Mouse (Mus musculus) G1E (cell line): Measurements from ENCODE around the gene Gabrg3.

Source experiments
- CTCF ChIP-seq: IDR thresholded peaks from 2 replicates; pipeline ENCODE4 v1.5.1; 2012; ENCODE audit warnings: low read depth, low read length, inconsistent platforms, mixed read lengths
- GATA2 ChIP-seq: IDR thresholded peaks from 2 replicates; pipeline ENCODE4 v1.6.1; 2012; ENCODE audit warnings: low read depth, low read length, inconsistent platforms, borderline replicate concordance
- TAL1 ChIP-seq: conservative IDR thresholded peaks from 2 replicates; pipeline ENCODE4 v1.6.1; 2012; ENCODE audit warnings: low read depth, low read length, inconsistent platforms, mixed read lengths

DNA sequence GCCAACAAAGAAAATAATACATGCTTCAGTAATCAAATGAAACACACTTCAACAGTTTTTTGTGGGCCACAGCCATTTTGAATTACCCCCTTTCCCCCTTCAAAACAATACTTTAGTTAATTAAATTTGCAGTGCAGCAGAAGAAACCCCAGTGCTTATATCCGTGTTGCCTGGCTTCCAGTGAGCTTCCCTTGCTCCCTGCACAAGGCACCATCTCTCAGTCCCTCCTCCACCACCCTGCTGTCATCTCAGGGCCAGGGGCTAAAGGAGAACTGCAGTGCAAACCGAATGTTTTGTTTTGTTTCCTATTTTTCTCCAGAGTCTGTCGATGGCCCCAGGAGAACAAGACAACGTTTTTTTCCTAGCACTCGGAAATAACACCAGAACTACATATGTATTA, 233.2 kb downstream of the Gabrg3 start:
- TF ChIP-seq CTCF (no peak), GATA2 (no peak), TAL1 (no peak)
